In the genomic region with DNA sequence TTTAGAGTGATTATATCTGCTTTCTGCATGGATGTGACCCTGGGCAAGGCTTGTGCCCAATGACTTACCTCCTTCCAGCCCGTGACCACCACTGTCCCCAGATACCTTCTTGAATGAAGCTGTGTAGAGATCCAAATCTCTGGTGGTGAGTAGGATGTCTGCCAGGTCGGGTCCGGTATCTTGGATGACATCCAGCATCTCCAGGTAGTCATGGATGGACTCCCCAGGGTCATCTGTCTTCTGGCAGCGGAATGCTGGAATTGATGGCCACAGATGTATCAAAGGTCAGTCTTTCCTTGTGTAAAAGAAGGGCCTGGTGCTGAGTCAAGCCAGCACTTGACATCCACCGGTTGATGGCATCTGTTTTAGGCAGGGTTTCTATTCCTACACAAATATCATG, we compare ENCODE assay signal across 12 mouse cellular contexts. TPM values are rescaled to one million over a fixed set of nuclear protein-coding genes. Genes with fewer than 3 reads are reported as not detected.
"Had no signal": no experiment of that assay in that cellular context is flagged by ENCODE, and none has a peak within 500 bp of the region (broad histone marks: within the 10 kb centered on the region; RNA-seq: fewer than 3 reads in every experiment).

No protein-coding gene starts in this region.

- DNase-seq: liver; liver, embryonic 13.5 days; liver, postnatal 0 days; midbrain, embryonic 14.5 days; thymus, postnatal 36 days had no signal

- H3K4me3 ChIP-seq: layer of hippocampus, adult 2 months; limb, embryonic 12.5 days; liver, embryonic 13.5 days; neural tube, embryonic 12.5 days had no signal

- H3K36me3 ChIP-seq: limb, embryonic 12.5 days; liver, embryonic 13.5 days; neural tube, embryonic 12.5 days had no signal

- H3K27me3 ChIP-seq: limb, embryonic 12.5 days; liver, embryonic 13.5 days; neural tube, embryonic 12.5 days had no signal

- H3K9ac ChIP-seq: limb, embryonic 12.5 days; liver, embryonic 13.5 days; liver, postnatal 0 days; neural tube, embryonic 12.5 days had no signal

- H3K27ac ChIP-seq: kidney, postnatal 0 days; layer of hippocampus, adult 2 months; limb, embryonic 12.5 days; liver, embryonic 13.5 days; neural tube, embryonic 12.5 days had no signal

- H3K4me1 ChIP-seq: liver, embryonic 13.5 days; neural tube, embryonic 12.5 days had no signal

- H3K9me3 ChIP-seq: limb, embryonic 12.5 days; liver, embryonic 13.5 days; neural tube, embryonic 12.5 days had no signal

RNA-seq across cellular contexts. Expression of a gene that starts 45.3 kb away (rescaled TPM):
- total RNA-seq: left cerebral cortex, postnatal 36 days; megakaryocyte-erythroid progenitor cell, adult 5-6 weeks had no signal
- polyA plus RNA-seq: kidney, postnatal 0 days; midbrain, embryonic 14.5 days; stomach, embryonic 14.5 days had no signal
